Mouse (Mus musculus) heart, postnatal 25 days (tissue): ENCODE results near the gene Fgfbp3. TPM values are rescaled to one million over a fixed set of nuclear protein-coding genes. Genes with fewer than 3 reads are reported as not detected.
"Not testable (repeated sequence)": the region's sequence is repeated elsewhere in the genome, so short reads cannot be mapped to it uniquely, and the experiment has no call there.

ENCODE experiments used
- DNase-seq: peaks from one replicate; pipeline ENCODE4 v3.0.0; 2022; ENCODE audit warnings: low spot score
- intact Hi-C: fragments of 180-260 bp; cut with DNase I; formaldehyde crosslinking; loops from one replicate; pipeline ENCODE4 v1.15.1; 2025
- total RNA-seq, 2 experiments: library from RNA; stranded (reverse); gene quantifications; 2 replicates each; pipeline ENCODE4 v1.2.3; 2021

The Fgfbp3 gene
- total RNA-seq, 2 experiments from 2014 or later: 1.7 to 2.3 TPM

GRCm38 (mm10) chr19:36916206-36916605 is 3.2 kb downstream of the Fgfbp3 start:
- intact Hi-C loops: loop anchor here (1.0 to 5.0 kb wide), 2 partner anchors 291 to 460 kb away; partner anchors contain the start of genes Cpeb3, Kif11 and March5
- no peak for DNase-seq

- intact Hi-C loops: no loop called here
- no peak for DNase-seq
Measured at GRCm38 (mm10) chr19:36913064-36913463, 6.4 kb downstream of the Fgfbp3 start.

DNA sequence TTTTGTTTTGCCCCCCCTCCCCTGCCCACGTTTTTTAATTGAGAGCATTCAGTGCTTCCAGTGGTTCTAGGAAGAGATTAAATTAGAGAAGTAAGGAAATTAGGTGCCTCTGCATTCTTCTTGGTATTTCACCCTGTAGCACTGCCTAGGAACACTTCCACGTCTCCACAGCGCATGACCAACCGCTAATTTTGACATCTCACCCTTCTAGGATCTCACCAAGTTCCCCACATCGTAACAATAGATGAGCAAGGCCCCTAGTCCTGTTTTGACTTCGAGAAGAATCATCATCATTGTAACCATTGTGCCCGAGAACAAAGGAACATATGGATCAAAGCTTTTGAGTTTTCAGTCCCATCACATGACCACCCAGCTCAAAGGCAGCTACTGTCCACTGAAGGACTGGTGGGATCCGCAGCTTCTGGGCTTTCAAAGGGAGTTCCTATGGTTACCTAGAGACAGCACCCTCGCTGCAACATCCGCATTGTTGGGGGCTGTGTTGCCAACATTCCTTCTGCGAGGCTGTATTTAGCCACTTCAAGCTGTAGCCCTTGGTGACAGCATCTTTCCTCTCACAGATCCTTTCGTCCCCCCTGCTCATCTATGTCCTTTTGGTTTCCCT is 8.9 kb downstream of the Fgfbp3 start:
- DNase-seq: no peak
- intact Hi-C loops: no loop called here

DNA sequence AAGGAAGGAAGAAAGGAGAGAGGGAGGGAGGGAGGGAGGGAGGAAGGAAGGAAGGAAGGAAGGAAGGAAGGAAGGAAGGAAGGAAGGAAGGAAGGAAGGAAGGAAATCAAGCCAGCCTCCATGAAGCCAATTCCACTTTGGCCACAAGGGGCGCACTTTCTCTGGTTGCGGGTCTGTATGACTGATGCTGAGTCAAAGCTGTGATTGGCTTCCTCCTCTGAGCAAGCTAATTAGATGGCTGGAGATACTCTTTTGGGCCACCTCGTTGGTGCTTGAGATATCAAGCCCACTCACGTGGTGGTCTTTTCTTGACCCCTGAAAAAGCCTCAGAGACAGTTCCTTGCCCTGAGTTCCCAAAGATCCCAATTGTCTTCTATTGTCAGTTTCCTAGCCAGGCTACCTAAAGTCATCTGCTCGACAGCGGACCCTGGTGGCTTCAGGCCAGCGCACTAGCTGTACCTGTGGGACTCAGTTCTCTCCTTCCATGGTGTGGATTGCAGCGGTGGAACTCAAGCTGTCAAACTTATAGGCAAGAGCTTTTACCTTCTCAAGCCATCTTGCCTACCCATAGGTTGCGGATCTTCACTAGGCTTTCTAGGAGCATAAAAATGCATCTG is 9.6 kb downstream of the Fgfbp3 start:
- intact Hi-C loops: no loop called here
- DNase-seq: no peak

- intact Hi-C loops: no loop called here
- DNase-seq: no peak
Measured at GRCm38 (mm10) chr19:36909150-36909549, 10.3 kb downstream of the Fgfbp3 start.

- intact Hi-C loops: no loop called here
Measured at GRCm38 (mm10) chr19:36904211-36905007, 15.0 kb downstream of the Fgfbp3 start.

GRCm38 (mm10) chr19:36903377-36903776 is 16.0 kb downstream of the Fgfbp3 start:
- no peak for DNase-seq
- intact Hi-C loops: no loop called here

More at GRCm38 (mm10) chr19:36904211-36905007, 15.0 kb downstream of the Fgfbp3 start:
- DNase-seq: no peak

- intact Hi-C loops: no loop called here
Measured at GRCm38 (mm10) chr19:36897778-36898177, 21.6 kb downstream of the Fgfbp3 start.

DNA sequence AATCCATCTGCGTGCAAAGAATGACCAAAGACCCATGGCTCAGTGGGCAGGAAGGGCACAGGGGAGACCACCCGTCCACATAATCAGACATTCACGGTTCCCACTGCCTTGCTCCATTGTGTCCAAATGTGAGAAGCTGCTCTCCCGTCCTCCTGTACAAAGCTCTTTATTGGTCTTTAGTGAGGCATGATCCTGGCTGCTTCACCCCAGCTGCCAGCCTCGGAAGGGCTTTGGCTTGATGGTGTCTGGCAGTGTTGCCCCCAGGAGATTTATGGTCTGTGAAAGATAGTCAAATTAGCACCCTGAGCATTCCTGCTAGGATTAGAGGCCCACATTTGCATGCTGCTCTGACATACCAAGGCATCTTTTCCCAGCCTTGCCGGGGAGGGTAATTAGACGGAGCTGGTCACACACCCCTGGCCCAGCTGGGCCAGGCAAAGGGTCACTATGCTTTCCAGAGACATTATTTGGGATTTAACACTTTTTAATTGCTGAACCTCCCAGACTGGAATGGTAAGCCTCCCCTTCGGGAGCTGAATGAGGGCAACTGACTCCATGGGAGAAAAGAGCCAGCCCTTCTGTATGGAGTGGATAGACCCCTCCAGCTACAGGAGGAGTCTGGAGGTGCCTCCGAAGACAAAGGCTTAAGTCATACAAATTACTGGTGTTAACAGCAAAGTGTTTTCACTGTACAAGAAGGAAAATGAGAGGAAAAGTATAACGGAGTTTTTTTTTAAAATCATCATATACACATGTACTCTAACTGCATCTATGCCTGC is 22.4 kb downstream of the Fgfbp3 start:
- DNase-seq: no peak
- intact Hi-C loops: no loop called here

More at GRCm38 (mm10) chr19:36897778-36898177, 21.6 kb downstream of the Fgfbp3 start:
- DNase-seq: no peak

- DNase-seq: no peak
- intact Hi-C loops: loop anchor here (5.0 kb wide), 1 partner anchor 44 kb away; no protein-coding TSS in a partner anchor
Measured at GRCm38 (mm10) chr19:36891746-36892145, 27.7 kb downstream of the Fgfbp3 start.

GRCm38 (mm10) chr19:36887706-36888105 is 31.7 kb downstream of the Fgfbp3 start:
- DNase-seq: no peak
- intact Hi-C loops: loop anchor here (10.0 kb wide), 1 partner anchor 97 kb away; no protein-coding TSS in a partner anchor

GRCm38 (mm10) chr19:36886316-36886715 is 33.1 kb downstream of the Fgfbp3 start:
- DNase-seq: no peak
- intact Hi-C loops: loop anchor here (10.0 kb wide), 1 partner anchor 98 kb away; no protein-coding TSS in a partner anchor

DNA sequence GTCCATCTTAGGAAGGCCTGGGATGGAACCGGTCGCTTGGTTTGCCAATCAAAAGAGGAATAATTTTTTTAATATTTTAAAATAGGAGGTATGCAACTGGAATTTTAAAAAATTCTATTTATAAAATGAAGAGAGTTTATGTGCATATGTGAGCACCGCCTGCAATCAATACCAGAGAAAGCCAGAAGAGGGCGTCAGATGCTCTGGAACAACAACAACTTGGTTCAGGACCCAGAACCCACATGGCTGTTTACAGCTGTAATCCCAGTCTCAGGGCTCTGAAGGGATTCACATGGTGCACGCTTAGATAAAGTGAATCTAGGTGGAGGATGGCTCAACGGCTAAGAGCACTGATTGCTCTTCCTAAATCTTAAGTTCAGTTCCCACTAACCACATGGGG is 36.3 kb downstream of the Fgfbp3 start:
- intact Hi-C loops: loop anchor here (5.0 to 10.0 kb wide), 2 partner anchors 39 to 102 kb away; no protein-coding TSS in a partner anchor

DNA sequence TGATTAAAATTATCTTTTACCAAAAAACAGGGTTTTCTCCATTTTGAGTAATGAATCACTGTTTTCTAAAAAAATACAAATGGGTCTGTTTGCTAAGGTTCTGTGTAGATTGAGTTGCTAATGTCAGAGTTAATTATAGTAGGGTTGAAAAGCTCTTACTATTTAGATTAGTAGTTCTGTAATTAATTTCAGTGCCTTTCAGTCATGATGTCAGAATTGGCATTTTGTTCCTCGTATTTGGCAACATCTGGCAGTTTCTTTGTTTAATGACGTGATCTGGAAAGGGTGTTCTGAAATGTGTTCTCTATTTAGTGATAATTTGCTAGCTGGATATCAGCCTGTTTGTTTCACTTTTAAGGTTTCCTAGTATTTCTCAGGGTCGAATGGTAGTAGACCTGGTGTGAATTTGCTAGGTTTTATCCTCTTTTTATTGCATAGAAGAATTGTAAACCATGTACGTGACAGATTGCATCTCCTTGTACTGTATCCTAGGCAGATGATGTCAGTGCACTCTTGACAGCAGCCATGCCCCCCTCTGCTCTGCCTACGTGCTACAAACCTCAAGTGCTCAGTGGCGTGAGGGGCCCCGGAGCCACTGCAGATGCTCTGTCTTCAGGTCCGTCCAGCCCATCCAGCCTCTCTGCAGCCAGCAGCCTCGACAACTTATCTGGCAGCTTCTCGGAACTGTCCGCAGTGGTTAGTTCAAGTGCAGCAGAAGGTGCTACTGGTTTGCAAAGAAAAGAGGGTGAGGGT is 40.5 kb downstream of the Fgfbp3 start:
- no peak for DNase-seq
- intact Hi-C loops: loop anchor here (10.0 kb wide), 1 partner anchor 274 kb away; no protein-coding TSS in a partner anchor

More for the DNA sequence above, 36.3 kb downstream of the Fgfbp3 start:
- DNase-seq: no peak

GRCm38 (mm10) chr19:36877329-36877728 is 42.1 kb downstream of the Fgfbp3 start:
- DNase-seq: no peak
- intact Hi-C loops: loop anchor here (10.0 kb wide), 1 partner anchor 273 kb away; no protein-coding TSS in a partner anchor

DNA sequence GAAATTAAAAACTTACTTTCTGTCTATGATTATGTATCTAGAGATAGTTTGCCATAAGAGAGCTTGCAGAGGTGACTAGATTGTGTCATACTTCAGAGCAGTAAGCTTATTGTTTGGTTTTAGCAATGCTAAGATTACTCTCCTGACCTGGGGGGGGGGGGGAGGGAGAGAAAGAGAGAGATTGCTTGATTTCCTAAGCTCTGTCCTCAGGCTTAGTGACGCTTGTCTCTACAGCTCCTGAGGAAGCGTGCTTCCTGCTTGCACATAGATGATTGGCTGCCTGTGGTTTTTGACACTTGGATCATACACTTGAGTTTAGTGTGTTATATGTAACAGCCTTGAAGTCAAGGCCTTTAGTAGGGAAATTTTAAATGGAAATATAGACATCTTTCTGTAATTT is 44.8 kb downstream of the Fgfbp3 start:
- no peak for DNase-seq
- intact Hi-C loops: loop anchor here (10.0 kb wide), 1 partner anchor 270 kb away; no protein-coding TSS in a partner anchor

GRCm38 (mm10) chr19:36868675-36869074 is 50.7 kb downstream of the Fgfbp3 start:
- intact Hi-C loops, DNase-seq: not testable (repeated sequence)
